8 mouse cellular contexts compared by ENCODE assay signal in the genomic region with DNA sequence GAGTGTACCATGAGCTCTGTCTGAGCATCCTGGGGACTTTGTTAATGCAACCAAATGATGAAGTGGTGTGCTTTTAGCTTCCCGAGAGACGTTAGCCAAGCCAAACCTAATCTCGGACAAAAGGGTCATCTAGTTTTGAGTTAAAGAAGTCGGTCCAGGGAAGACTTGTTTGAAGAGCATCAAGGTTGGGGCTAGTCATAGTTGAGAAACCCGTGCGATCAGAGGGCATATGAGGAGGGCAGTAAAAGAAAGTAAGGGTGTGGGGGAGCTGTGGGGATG. TPM values are rescaled to one million over a fixed set of nuclear protein-coding genes. Genes with fewer than 3 reads are reported as not detected.
DNase-seq lines count a peak whose midpoint lies in the region; ATAC-seq and TF ChIP-seq lines count a peak whose summit lies in the region.

No protein-coding gene starts in this region.

- intact Hi-C loops in left cerebral cortex, postnatal 4 days (cut with DNase I), result loop anchor here (10.0 kb wide), 1 partner anchor 243 kb away; no protein-coding TSS in a partner anchor

- H3K9ac ChIP-seq in liver, adult 2 months (ENCODE audit: low read depth, low read length), result peak overlapping the region; percentile 76
- peak overlapping the region; percentile 80 for H3K9ac ChIP-seq in embryonic facial prominence, embryonic 11.5 days (replicated peaks; ENCODE audit: low read length)
- peak overlapping the region; percentile 82 for H3K9ac ChIP-seq in intestine, embryonic 15.5 days
- H3K9ac ChIP-seq in neural tube, embryonic 14.5 days (replicated peaks; ENCODE audit: low read depth, low read length), result peak overlapping the region; percentile 66

- DNase-seq in liver, adult 2 months (ENCODE audit: extremely low read depth, low read depth, low spot score), result no peak
- DNase-seq in liver, result no peak
- DNase-seq in embryonic facial prominence, embryonic 11.5 days (ENCODE audit: low spot score), result no peak
- no peak for DNase-seq in kidney, adult 9 months
- DNase-seq in left cerebral cortex, postnatal 4 days, result no peak

- H3K4me2 ChIP-seq in embryonic facial prominence, embryonic 11.5 days (ENCODE audit: low read depth, low read length), result peak overlapping the region; percentile 70
- H3K4me2 ChIP-seq in intestine, embryonic 15.5 days (replicated peaks), result peak overlapping the region; percentile 82
- H3K4me2 ChIP-seq in neural tube, embryonic 14.5 days (ENCODE audit: low read depth, low read length), result peak overlapping the region; percentile 87

- peak overlapping the region; percentile 78 for H3K4me3 ChIP-seq in liver, adult 2 months (ENCODE audit: insufficient read depth, low read depth, low read length)
- H3K4me3 ChIP-seq in embryonic facial prominence, embryonic 11.5 days (ENCODE audit: low read depth, low read length), result peak overlapping the region; percentile 80
- H3K4me3 ChIP-seq in intestine, embryonic 15.5 days (replicated peaks), result peak overlapping the region; percentile 72
- H3K4me3 ChIP-seq in neural tube, embryonic 14.5 days (ENCODE audit: low read depth, low read length), result peak overlapping the region; percentile 58

- no peaks in the 10 kb centered on the region for H3K9me3 ChIP-seq in embryonic facial prominence, embryonic 11.5 days (replicated peaks; ENCODE audit: control insufficient read depth, low read length)
- no peaks in the 10 kb centered on the region for H3K9me3 ChIP-seq in intestine, embryonic 15.5 days
- H3K9me3 ChIP-seq in neural tube, embryonic 14.5 days (ENCODE audit: control insufficient read depth, low read length), result no peaks in the 10 kb centered on the region

- no peaks in the 10 kb centered on the region for H3K27me3 ChIP-seq in liver, adult 2 months (ENCODE audit: control insufficient read depth, insufficient read depth, low read length)
- no peaks in the 10 kb centered on the region for H3K27me3 ChIP-seq in embryonic facial prominence, embryonic 11.5 days (ENCODE audit: control insufficient read depth, insufficient read depth, low read length)
- no peaks in the 10 kb centered on the region for H3K27me3 ChIP-seq in intestine, embryonic 15.5 days (replicated peaks)
- H3K27me3 ChIP-seq in neural tube, embryonic 14.5 days (ENCODE audit: control insufficient read depth, insufficient read depth, low read length), result no peaks in the 10 kb centered on the region

- H3K27ac ChIP-seq in liver, adult 2 months (replicated peaks; ENCODE audit: insufficient read depth, low read depth, low read length), result peak overlapping the region; percentile 67
- peak overlapping the region; percentile 7; the same call in 1 of the 2 replicates for H3K27ac ChIP-seq in embryonic facial prominence, embryonic 11.5 days (replicated peaks; ENCODE audit: low read depth, low read length)
- peak overlapping the region; percentile 79 for H3K27ac ChIP-seq in intestine, embryonic 15.5 days
- peak overlapping the region; percentile 36; the same call in 1 of the 2 replicates for H3K27ac ChIP-seq in neural tube, embryonic 14.5 days (ENCODE audit: low read depth, low read length)

- no peaks in the 10 kb centered on the region for H3K79me2 ChIP-seq in liver, adult 2 months (ENCODE audit: control insufficient read depth, insufficient read depth, low read length)

- WGBS in liver, adult 2 months, result 1% methylated on average over 6 of the region's 6 CpGs
- 8% methylated on average over 6 of the region's 6 CpGs for WGBS in embryonic facial prominence, embryonic 11.5 days
- 5% methylated on average over 6 of the region's 6 CpGs for WGBS in intestine, embryonic 15.5 days
- 6% methylated on average over 6 of the region's 6 CpGs for WGBS in neural tube, embryonic 14.5 days

- TF ChIP-seq CTCF in liver, adult 2 months (IDR thresholded peaks at IDR 0.05; ENCODE audit: low read depth, low read length), result no peak

- TF ChIP-seq POLR2A in liver, adult 2 months (IDR thresholded peaks at IDR 0.05; ENCODE audit: extremely low read depth, insufficient read depth, low read length), result no peak

- H3K4me1 ChIP-seq in liver, adult 2 months (ENCODE audit: control insufficient read depth, insufficient read depth, low read length), result peaks cover 4% of the 10 kb centered on the region
- H3K4me1 ChIP-seq in embryonic facial prominence, embryonic 11.5 days (ENCODE audit: control insufficient read depth, insufficient read depth, low read length), result peaks cover 3% of the 10 kb centered on the region; the same call in 1 of the 2 replicates
- peaks cover 12% of the 10 kb centered on the region for H3K4me1 ChIP-seq in intestine, embryonic 15.5 days (replicated peaks)
- H3K4me1 ChIP-seq in neural tube, embryonic 14.5 days (ENCODE audit: control insufficient read depth, insufficient read depth, low read length), result peaks cover 15% of the 10 kb centered on the region

- peaks cover 28% of the 10 kb centered on the region for H3K36me3 ChIP-seq in liver, adult 2 months (ENCODE audit: control insufficient read depth, insufficient read depth, low read length)
- H3K36me3 ChIP-seq in embryonic facial prominence, embryonic 11.5 days (replicated peaks; ENCODE audit: control insufficient read depth, insufficient read depth, low read depth, low read length), result peaks cover 26% of the 10 kb centered on the region
- H3K36me3 ChIP-seq in intestine, embryonic 15.5 days, result peaks cover 54% of the 10 kb centered on the region
- peaks cover 51% of the 10 kb centered on the region for H3K36me3 ChIP-seq in neural tube, embryonic 14.5 days (ENCODE audit: control insufficient read depth, insufficient read depth, low read length)

- no peak for ATAC-seq in embryonic facial prominence, embryonic 11.5 days (replicated peaks; ENCODE audit: insufficient number of reproducible peaks, low FRiP score, low TSS enrichment, low read depth)
- ATAC-seq in intestine, embryonic 15.5 days, result no peak
- no peak for ATAC-seq in neural tube, embryonic 14.5 days (ENCODE audit: low read depth)
- ATAC-seq in frontal cortex, adult (ENCODE audit: low TSS enrichment), result no peak

RNA-seq across cellular contexts. Expression of a gene that starts 0.8 kb away (rescaled TPM):
- 9.1 and 15.6 TPM in 2 replicates for total RNA-seq in liver, adult 2 months (2014; rRNA removed)
- polyA plus RNA-seq in liver, adult 2 months (2012; rRNA removed), result 105 and 120 TPM in 2 replicates
- 80.5 and 91.1 TPM in 2 replicates for polyA plus RNA-seq in embryonic facial prominence, embryonic 11.5 days (2014; fragmentation: Nextera tagmentation; extraction: Ambion mirVana)
- 115 and 124 TPM in 2 replicates for polyA plus RNA-seq in intestine, embryonic 15.5 days (2015; fragmentation: Nextera tagmentation; extraction: Ambion mirVana)
- polyA plus RNA-seq in neural tube, embryonic 14.5 days (2014; fragmentation: Nextera tagmentation; extraction: Ambion mirVana), result 126 and 153 TPM in 2 replicates
- total RNA-seq in left cerebral cortex, postnatal 4 days (2021), result 10 to 100 TPM; 85.3 to 89.7 TPM

RNA-seq across cellular contexts. Expression of a gene that starts 4.9 kb away (rescaled TPM):
- total RNA-seq in liver, adult 2 months (2014; rRNA removed), result 0.09 and 0.54 TPM in 2 replicates
- 1.8 and 4.1 TPM in 2 replicates for polyA plus RNA-seq in liver, adult 2 months (2012; rRNA removed)
- 15.3 and 19.4 TPM in 2 replicates for polyA plus RNA-seq in embryonic facial prominence, embryonic 11.5 days (2014; fragmentation: Nextera tagmentation; extraction: Ambion mirVana)
- 17.9 and 19.3 TPM in 2 replicates for polyA plus RNA-seq in intestine, embryonic 15.5 days (2015; fragmentation: Nextera tagmentation; extraction: Ambion mirVana)
- 38.5 and 41.7 TPM in 2 replicates for polyA plus RNA-seq in neural tube, embryonic 14.5 days (2014; fragmentation: Nextera tagmentation; extraction: Ambion mirVana)
- 10 to 100 TPM; 51.4 to 56.2 TPM for total RNA-seq in left cerebral cortex, postnatal 4 days (2021)

RNA-seq across cellular contexts. Expression of a gene that starts 13.5 kb away (rescaled TPM):
- total RNA-seq in liver, adult 2 months (2014; rRNA removed), result 7.4 and 9.3 TPM in 2 replicates
- polyA plus RNA-seq in liver, adult 2 months (2012; rRNA removed), result 14.6 and 23.9 TPM in 2 replicates
- polyA plus RNA-seq in embryonic facial prominence, embryonic 11.5 days (2014; fragmentation: Nextera tagmentation; extraction: Ambion mirVana), result 28.2 and 28.5 TPM in 2 replicates
- 21.2 and 25.4 TPM in 2 replicates for polyA plus RNA-seq in intestine, embryonic 15.5 days (2015; fragmentation: Nextera tagmentation; extraction: Ambion mirVana)
- polyA plus RNA-seq in neural tube, embryonic 14.5 days (2014; fragmentation: Nextera tagmentation; extraction: Ambion mirVana), result 17.5 and 19.6 TPM in 2 replicates
- 10 to 100 TPM; 53.8 to 56.6 TPM for total RNA-seq in left cerebral cortex, postnatal 4 days (2021)

RNA-seq across cellular contexts. Expression of a gene that starts 18.1 kb away (rescaled TPM):
- 0.09 and 0.20 TPM in 2 replicates for total RNA-seq in liver, adult 2 months (2014; rRNA removed)
- 0.19 and 0.44 TPM in 2 replicates for polyA plus RNA-seq in liver, adult 2 months (2012; rRNA removed)
- polyA plus RNA-seq in embryonic facial prominence, embryonic 11.5 days (2014; fragmentation: Nextera tagmentation; extraction: Ambion mirVana), result 1.2 and 2.4 TPM in 2 replicates
- polyA plus RNA-seq in intestine, embryonic 15.5 days (2015; fragmentation: Nextera tagmentation; extraction: Ambion mirVana), result 2.4 and 2.6 TPM in 2 replicates
- polyA plus RNA-seq in neural tube, embryonic 14.5 days (2014; fragmentation: Nextera tagmentation; extraction: Ambion mirVana), result 25.4 and 28.7 TPM in 2 replicates
- total RNA-seq in left cerebral cortex, postnatal 4 days (2021), result 10 to 100 TPM; 68.6 to 73.1 TPM

RNA-seq across cellular contexts. Expression of a gene that starts 24.7 kb away (rescaled TPM):
- total RNA-seq in liver, adult 2 months (2014; rRNA removed), result 24.1 and 32.7 TPM in 2 replicates
- polyA plus RNA-seq in liver, adult 2 months (2012; rRNA removed), result 33.2 and 36.6 TPM in 2 replicates
- 34.6 TPM in 2 replicates for polyA plus RNA-seq in embryonic facial prominence, embryonic 11.5 days (2014; fragmentation: Nextera tagmentation; extraction: Ambion mirVana)
- 53.5 and 53.7 TPM in 2 replicates for polyA plus RNA-seq in intestine, embryonic 15.5 days (2015; fragmentation: Nextera tagmentation; extraction: Ambion mirVana)
- 41.5 and 49.7 TPM in 2 replicates for polyA plus RNA-seq in neural tube, embryonic 14.5 days (2014; fragmentation: Nextera tagmentation; extraction: Ambion mirVana)
- 10 to 100 TPM; 61.3 to 62.2 TPM for total RNA-seq in left cerebral cortex, postnatal 4 days (2021)

Comparison
In these comparisons a context has a peak if more than half of its experiments do, and no peak if none do; other contexts are left out.
1. H3K27ac ChIP-seq: peak in every context shown above with its lines; median percentile 79 in intestine, embryonic 15.5 days; 67 in liver, adult 2 months; 36 in neural tube, embryonic 14.5 days; 7 in embryonic facial prominence, embryonic 11.5 days.